Mouse (Mus musculus) lung, adult 2 months (tissue): ENCODE measurements around the gene Btf3l4.

Experiments
- CTCF ChIP-seq: fragments of 200-500 bp; IDR thresholded peaks from 2 replicates; pipeline ENCODE4 v1.5.1; 2011; ENCODE audit warnings: mild to moderate bottlenecking, low read length, control low read depth; ENCODE audit not compliant: insufficient read depth
- POLR2A ChIP-seq: fragments of 200-500 bp; IDR thresholded peaks from 2 replicates; pipeline ENCODE4 v1.6.1; 2011; ENCODE audit warnings: low read depth, mild to moderate bottlenecking, control low read depth, low read length, borderline replicate concordance; ENCODE audit errors: extremely low read depth

- TF ChIP-seq POLR2A, result no peak
- TF ChIP-seq CTCF, result no peak
Measured at GRCm38 (mm10) chr4:108780864-108781205, 52.6 kb downstream of the Btf3l4 start.
